Mouse (Mus musculus) brain, embryonic 14.5 days (tissue): ENCODE measurements at regions not wholly inside any gene's neighbourhood (a gene's known extent, or its start where the extent isn't known, plus 50 kb on each side); places are given as distances from the start of the nearest gene placed in this dataset.

Source experiments
- DNase-seq: peaks from one replicate; pipeline ENCODE4 v3.0.0-alpha.2; 2011; ENCODE audit warnings: low read depth
- CTCF ChIP-seq: fragments of 200-500 bp; IDR thresholded peaks from 2 replicates; pipeline ENCODE4 v1.5.1; 2012; ENCODE audit warnings: inconsistent platforms, mild to moderate bottlenecking, moderate library complexity, borderline replicate concordance; ENCODE audit not compliant: insufficient read depth, insufficient read length; ENCODE audit errors: extremely low read depth
- POLR2A ChIP-seq: fragments of 200-500 bp; IDR thresholded peaks from 2 replicates; pipeline ENCODE4 v1.6.1; 2012; ENCODE audit warnings: mild to moderate bottlenecking, inconsistent platforms, borderline replicate concordance; ENCODE audit not compliant: poor library complexity, insufficient read depth, insufficient read length, severe bottlenecking; ENCODE audit errors: extremely low read depth

GRCm38 (mm10) chr1:111754263-111754857 lies 110.4 kb downstream of the Dsel start:
- DNase-seq: peak; percentile 6
- TF ChIP-seq POLR2A (no peak), CTCF (no peak)
